Mouse (Mus musculus) myocyte (in vitro differentiated cells): ENCODE measurements around the gene Myh6.

Experiments used
- CEBPB ChIP-seq: IDR thresholded peaks from 2 replicates; pipeline ENCODE4 v1.6.1; 2011; ENCODE audit warnings: mild to moderate bottlenecking, moderate library complexity; ENCODE audit not compliant: poor library complexity, insufficient read depth, severe bottlenecking
- MAX ChIP-seq: IDR thresholded peaks from one replicate; pipeline ENCODE4 v1.6.1; 2011; ENCODE audit warnings: low read depth, mild to moderate bottlenecking, control low read depth
- MYOD1 ChIP-seq, 3 experiments: IDR thresholded peaks; one replicate each; pipeline ENCODE4 v1.6.1; 2011; ENCODE audit warnings: control low read depth in 2 of 3, low read depth in 2 of 3, mild to moderate bottlenecking in 2 of 3, moderate library complexity in 1 of 3; ENCODE audit not compliant: insufficient read length in 2 of 3, control insufficient read depth in 1 of 3
- POLR2A ChIP-seq: IDR thresholded peaks from one replicate; pipeline ENCODE4 v1.6.1; 2011; ENCODE audit warnings: low read depth, mild to moderate bottlenecking, control low read depth, moderate library complexity; ENCODE audit not compliant: insufficient read length

- TF ChIP-seq POLR2A, result no peak
- no peak for TF ChIP-seq MAX
- TF ChIP-seq MYOD1 (IDR thresholded peaks at IDR 0.05; ENCODE audit: control insufficient read depth in 1 of 3, insufficient read length in 2 of 3, low read depth in 2 of 3), result no peak
- 0 out of 2 replicates have a peak, but pooled peaks have one; percentile 26 for TF ChIP-seq CEBPB
Observed at GRCm38 (mm10) chr14:55014591-55014990, 47.9 kb upstream of the Myh6 start.
